Mouse (Mus musculus) midbrain, embryonic 13.5 days (tissue): ENCODE measurements around the gene Tma7. TPM values are rescaled to one million over a fixed set of nuclear protein-coding genes. Genes with fewer than 3 reads are reported as not detected.
A peak's percentile ranks its signal among the peaks of the same experiment; 100 is the strongest.

Experiments used
- ATAC-seq: fragments of 200-750 bp; cut with Nextera tagmentation; 2 replicates; pipeline ENCODE4 v1.8.0; 2017; ENCODE audit warnings: mild to moderate bottlenecking, moderate TSS enrichment, moderate library complexity
- H3K27ac ChIP-seq: fragments of 300-500 bp; sonication (generic); 2 replicates; pipeline ENCODE4 v1.5.1; 2015; ENCODE audit warnings: inconsistent platforms, mild to moderate bottlenecking, moderate library complexity
- H3K27me3 ChIP-seq: fragments of 300-500 bp; sonication (generic); 2 replicates; pipeline ENCODE4 v1.6.1; 2015; ENCODE audit warnings: mild to moderate bottlenecking, inconsistent platforms
- H3K36me3 ChIP-seq: fragments of 300-500 bp; sonication (generic); 2 replicates; pipeline ENCODE4 v1.6.1; 2015; ENCODE audit warnings: mild to moderate bottlenecking, inconsistent platforms
- H3K4me1 ChIP-seq: fragments of 300-500 bp; sonication (generic); replicated peaks from 2 replicates; pipeline ENCODE4 v1.6.1; 2015; ENCODE audit warnings: inconsistent platforms
- H3K4me2 ChIP-seq: fragments of 300-500 bp; sonication (generic); replicated peaks from 2 replicates; pipeline ENCODE4 v1.6.1; 2015; ENCODE audit warnings: moderate library complexity, mild to moderate bottlenecking, inconsistent platforms
- H3K4me3 ChIP-seq: fragments of 300-500 bp; sonication (generic); replicated peaks from 2 replicates; pipeline ENCODE4 v1.5.1; 2015; ENCODE audit warnings: mild to moderate bottlenecking, inconsistent platforms
- H3K9ac ChIP-seq: fragments of 300-500 bp; sonication (generic); replicated peaks from 2 replicates; pipeline ENCODE4 v1.6.1; 2015; ENCODE audit warnings: mild to moderate bottlenecking, inconsistent platforms
- H3K9me3 ChIP-seq: fragments of 300-500 bp; sonication (generic); 2 replicates; pipeline ENCODE4 v1.6.1; 2016; ENCODE audit warnings: mild to moderate bottlenecking, inconsistent platforms
- WGBS: fragments of 180-500 bp; shearing (Covaris S2); methylation state at CpG from one replicate; pipeline ENCODE4 v1.1.7; 2015; 5-methylcytosine and 5-hydroxymethylcytosine counted together
- polyA plus RNA-seq: library from polyadenylated mRNA; unstranded; fragments of >200 nt; fragmentation: Nextera tagmentation; extraction: Ambion mirVana; gene quantifications from 2 replicates; pipeline ENCODE4 v1.2.1, GENCODE M21; 2015

The Tma7 gene
- polyA plus RNA-seq, 1 experiment from 2014 or later = 724 TPM

DNA sequence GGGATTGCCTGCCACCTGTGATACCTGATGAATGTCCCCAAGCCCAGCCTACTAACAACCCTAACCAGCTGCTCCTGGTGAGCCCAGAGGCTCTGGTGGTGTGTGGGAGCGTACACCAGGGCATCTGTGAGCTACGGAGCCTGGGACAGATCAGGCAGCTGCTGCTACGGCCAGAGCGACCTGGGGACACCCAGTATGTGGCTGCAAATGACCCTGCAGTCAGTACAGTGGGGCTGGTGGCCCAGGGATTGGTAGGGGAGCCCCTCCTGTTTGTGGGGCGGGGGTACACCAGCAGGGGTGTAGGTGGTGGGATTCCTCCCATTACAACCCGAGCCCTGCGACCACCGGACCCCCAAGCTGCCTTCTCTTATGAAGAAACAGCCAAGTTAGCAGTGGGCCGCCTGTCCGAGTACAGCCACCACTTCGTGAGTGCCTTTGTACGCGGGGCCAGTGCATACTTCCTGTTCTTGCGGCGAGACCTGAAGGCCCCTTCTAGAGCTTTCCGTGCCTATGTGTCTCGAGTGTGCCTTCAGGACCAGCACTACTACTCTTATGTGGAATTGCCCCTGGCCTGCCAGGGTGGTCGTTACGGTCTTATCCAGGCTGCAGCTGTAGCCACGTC is 18.0 kb upstream of the Tma7 start:
- H3K27ac ChIP-seq = no peak overlapping the region
- ATAC-seq = no peak
- no peaks in the 10 kb centered on the region for H3K27me3 ChIP-seq
- H3K9ac ChIP-seq = 0 out of 2 replicates have a peak overlapping the region, but pooled peaks have one; percentile 20
- 93% methylated on average over 20 of the region's 20 CpGs for WGBS
- no peaks in the 10 kb centered on the region for H3K9me3 ChIP-seq
- H3K4me1 ChIP-seq = peaks cover 53% of the 10 kb centered on the region
- H3K4me2 ChIP-seq = 0 out of 2 replicates have a peak overlapping the region, but pooled peaks have one; percentile 3
- H3K4me3 ChIP-seq = no peak overlapping the region
- H3K36me3 ChIP-seq = peaks cover 68% of the 10 kb centered on the region

DNA sequence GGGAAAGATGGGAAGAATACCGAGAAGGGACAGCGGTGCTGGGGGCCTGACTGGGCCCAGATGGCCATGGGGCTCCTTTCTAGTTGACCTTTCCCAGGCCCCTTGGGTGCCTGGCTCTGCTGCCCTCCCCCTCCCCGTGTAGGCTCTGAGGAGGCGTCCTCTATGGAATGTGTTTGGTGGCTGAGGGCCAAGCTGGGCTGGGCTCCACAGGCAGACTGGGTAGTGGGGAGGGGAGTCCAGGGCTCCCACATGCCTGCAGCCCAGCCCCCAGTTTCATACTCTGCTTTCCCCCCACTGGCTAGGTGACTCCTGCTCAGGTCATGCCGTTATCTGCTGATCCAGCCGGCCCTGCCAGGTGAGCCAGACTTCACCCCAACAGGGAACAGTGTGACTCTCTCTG is 16.6 kb upstream of the Tma7 start:
- Histone ChIP-seq H3K4me1 (peaks cover 52% of the 10 kb centered on the region), H3K27ac (peak overlapping the region; percentile 100), H3K4me2 (peak overlapping the region; percentile 99), H3K9me3 (no peaks in the 10 kb centered on the region), H3K4me3 (peak overlapping the region; percentile 73), H3K9ac (peak overlapping the region; percentile 93), H3K27me3 (no peaks in the 10 kb centered on the region), H3K36me3 (peaks cover 54% of the 10 kb centered on the region)
- ATAC-seq = no peak
- WGBS = 55% methylated on average over 6 of the region's 6 CpGs

DNA sequence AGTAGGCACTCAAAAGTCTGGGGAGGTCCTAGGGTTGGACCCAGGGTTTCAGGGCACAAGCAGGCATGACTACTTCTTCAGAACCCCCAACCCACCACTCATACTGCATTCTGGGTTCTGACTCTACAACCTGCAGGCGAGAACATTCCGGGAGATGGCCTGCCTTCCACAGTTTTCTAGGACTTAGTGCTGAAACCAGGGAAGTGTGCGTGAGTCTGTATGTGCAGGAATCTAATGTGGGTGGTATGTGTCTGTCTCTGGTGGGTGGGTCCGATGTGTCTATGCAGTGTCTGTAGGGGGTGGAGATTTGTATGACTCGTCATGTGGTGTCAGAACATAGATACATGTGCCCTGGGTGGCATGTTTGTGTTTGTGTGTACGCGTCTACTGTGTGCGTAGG is 16.0 kb upstream of the Tma7 start:
- Histone ChIP-seq H3K4me2 (peak overlapping the region; percentile 99), H3K36me3 (peaks cover 48% of the 10 kb centered on the region), H3K27me3 (no peaks in the 10 kb centered on the region), H3K9ac (peak overlapping the region; percentile 93), H3K27ac (peak overlapping the region; percentile 100), H3K4me3 (peak overlapping the region; percentile 73), H3K4me1 (peaks cover 56% of the 10 kb centered on the region), H3K9me3 (no peaks in the 10 kb centered on the region)
- no peak for ATAC-seq
- 91% methylated on average over 8 of the region's 8 CpGs for WGBS

DNA sequence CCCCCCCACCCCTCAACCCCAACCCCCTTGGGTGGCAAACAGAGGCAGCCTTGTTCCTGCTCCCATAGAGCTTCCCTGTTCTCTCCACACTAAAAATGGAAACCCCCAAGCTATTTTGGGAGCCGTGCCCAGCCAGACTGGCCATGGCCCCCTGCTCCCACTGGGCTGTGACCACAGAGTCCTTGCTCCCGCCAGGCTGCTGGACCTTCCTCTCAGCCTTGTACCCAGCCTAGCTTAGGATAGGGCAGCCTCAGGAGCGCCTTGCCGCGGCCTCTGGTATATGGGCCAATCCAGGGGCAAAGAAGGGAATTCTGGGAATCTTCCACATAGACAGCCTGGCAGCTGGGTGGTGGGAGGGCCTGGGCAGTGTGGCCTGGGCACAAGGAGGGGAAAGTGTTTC is 15.4 kb upstream of the Tma7 start:
- H3K4me2 ChIP-seq = peak overlapping the region; percentile 99
- H3K27ac ChIP-seq = peak overlapping the region; percentile 100
- peak overlapping the region; percentile 93 for H3K9ac ChIP-seq
- no peaks in the 10 kb centered on the region for H3K27me3 ChIP-seq
- H3K9me3 ChIP-seq = no peaks in the 10 kb centered on the region
- peaks cover 56% of the 10 kb centered on the region for H3K4me1 ChIP-seq
- H3K36me3 ChIP-seq = peaks cover 44% of the 10 kb centered on the region
- peak overlapping the region; percentile 73 for H3K4me3 ChIP-seq
- WGBS = 56% methylated on average over 5 of the region's 5 CpGs
- 0 out of 2 replicates have a peak, but pooled peaks have one; percentile 6 for ATAC-seq

DNA sequence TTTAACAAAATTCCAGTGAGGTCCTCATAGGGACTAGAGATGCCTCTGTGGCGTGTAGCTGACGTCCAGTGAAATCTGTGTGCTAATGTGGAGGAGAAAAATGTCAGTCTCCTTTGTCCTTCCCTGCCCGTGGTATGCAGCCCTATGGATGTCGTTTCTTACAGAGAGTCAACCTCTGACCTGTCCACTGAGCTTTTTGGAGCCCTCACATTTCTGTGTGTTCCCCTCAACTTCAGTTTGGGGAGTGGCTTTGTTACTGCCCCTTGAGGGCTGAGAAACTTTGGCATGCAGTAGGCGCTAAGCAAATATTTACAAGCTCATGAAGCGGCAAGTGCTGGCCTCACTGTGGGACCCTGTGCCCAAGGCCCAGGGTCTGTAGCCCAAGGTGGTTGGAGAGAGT is 14.9 kb upstream of the Tma7 start:
- Histone ChIP-seq H3K4me1 (peaks cover 56% of the 10 kb centered on the region), H3K9ac (peak overlapping the region; percentile 93), H3K9me3 (no peaks in the 10 kb centered on the region), H3K4me2 (peak overlapping the region; percentile 99), H3K27ac (peak overlapping the region; percentile 100), H3K4me3 (peak overlapping the region; percentile 73), H3K27me3 (no peaks in the 10 kb centered on the region), H3K36me3 (peaks cover 42% of the 10 kb centered on the region)
- no peak for ATAC-seq
- 15% methylated on average over 6 of the region's 6 CpGs for WGBS

DNA sequence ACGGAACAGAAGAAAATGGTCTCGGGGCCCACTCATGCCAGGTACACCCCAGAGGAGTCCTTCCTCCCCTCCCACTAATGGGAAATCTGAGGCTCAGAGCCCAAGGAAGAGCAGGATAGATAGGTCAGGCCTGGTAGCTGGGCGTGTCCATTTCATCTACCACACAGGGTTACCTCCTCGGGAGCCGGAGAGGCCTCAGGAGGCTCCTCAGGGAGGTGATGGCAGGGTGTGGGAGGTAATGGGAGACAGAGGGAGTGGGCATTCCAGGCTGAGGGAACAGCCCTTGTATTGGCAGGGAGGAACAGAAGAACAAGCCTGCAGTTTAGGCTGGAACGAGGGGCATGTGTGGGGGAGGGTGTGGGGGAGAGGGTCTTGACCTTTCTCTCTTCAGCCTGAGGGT is 14.5 kb upstream of the Tma7 start:
- Histone ChIP-seq H3K4me3 (peak overlapping the region; percentile 73), H3K36me3 (peaks cover 41% of the 10 kb centered on the region), H3K27ac (peak overlapping the region; percentile 100), H3K9ac (peak overlapping the region; percentile 93), H3K9me3 (no peaks in the 10 kb centered on the region), H3K4me2 (peak overlapping the region; percentile 99), H3K4me1 (peaks cover 56% of the 10 kb centered on the region), H3K27me3 (no peaks in the 10 kb centered on the region)
- no peak for ATAC-seq
- 11% methylated on average over 6 of the region's 6 CpGs for WGBS

DNA sequence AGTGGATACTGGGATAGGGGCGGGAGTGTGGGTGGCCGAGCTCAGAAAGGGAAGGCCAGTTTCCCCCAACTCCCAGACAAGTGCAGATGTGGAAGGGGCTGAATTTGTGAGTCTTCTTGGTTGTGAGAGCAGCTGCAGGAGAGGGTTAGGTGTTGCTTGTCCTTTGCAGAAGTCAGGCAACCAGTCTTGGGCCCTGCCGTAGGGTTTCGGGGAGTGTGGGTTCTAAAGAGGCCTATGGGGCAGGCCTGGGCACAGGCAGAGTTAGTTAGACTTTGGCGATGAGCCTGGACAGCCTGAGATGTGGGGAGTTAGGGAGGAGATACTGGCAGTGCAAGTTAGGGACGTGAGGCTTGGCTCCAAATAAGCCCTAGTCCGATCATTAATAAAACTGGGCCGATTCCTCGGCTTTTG is 13.9 kb upstream of the Tma7 start:
- H3K9me3 ChIP-seq = no peaks in the 10 kb centered on the region
- peaks cover 53% of the 10 kb centered on the region for H3K4me1 ChIP-seq
- H3K27me3 ChIP-seq = no peaks in the 10 kb centered on the region
- peak overlapping the region; percentile 73 for H3K4me3 ChIP-seq
- no peak for ATAC-seq
- H3K27ac ChIP-seq = peak overlapping the region; percentile 100
- 6% methylated on average over 9 of the region's 9 CpGs for WGBS
- peaks cover 41% of the 10 kb centered on the region for H3K36me3 ChIP-seq
- H3K4me2 ChIP-seq = peak overlapping the region; percentile 99
- peak overlapping the region; percentile 93 for H3K9ac ChIP-seq

DNA sequence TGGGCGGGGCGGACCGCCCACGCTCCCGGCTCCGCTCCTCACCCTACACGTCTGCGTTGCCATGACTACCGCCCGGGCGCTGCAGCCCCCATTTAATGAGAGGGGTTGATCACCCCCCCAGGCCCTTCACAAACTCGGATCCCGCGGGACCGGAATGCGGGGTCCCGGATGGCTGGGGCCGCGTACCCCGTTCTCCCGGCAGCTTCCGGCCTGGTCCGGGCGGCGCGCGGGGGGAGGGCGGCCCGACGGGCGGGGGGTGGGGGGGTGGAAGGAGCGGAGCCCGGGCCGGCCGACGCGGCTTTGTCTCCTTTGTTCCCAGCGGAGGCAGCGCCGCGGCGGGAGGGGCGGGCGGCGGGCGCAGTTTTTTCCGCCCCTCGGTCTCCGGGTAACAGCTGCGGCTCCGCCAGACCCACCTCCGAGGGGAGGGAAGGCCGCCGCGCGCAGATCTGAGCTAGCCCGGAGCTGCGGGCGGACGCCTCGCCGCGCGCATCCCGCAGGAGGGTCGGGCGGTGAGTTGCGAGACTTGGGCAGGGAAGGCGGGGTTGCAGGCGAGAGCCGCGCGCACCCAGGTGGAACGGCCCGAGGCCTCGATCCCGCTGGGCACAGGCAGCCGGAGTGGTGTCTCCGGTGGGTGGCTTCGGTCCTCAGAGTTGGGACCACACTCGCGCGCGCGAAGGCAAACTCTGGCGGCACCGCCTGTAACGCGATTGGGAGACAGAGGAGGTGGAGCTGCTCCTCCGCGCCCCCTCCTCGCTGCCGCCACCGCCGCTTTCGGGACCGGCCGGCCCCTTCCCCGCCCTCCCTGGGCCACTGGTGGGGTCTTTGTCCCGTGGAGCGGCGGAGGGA is 13.0 kb upstream of the Tma7 start, which contains the start of gene Plxnb1:
Plxnb1 (plus strand) TSS at position 253 of the 846 bp plus-strand sequence.
- WGBS = under 1% methylated on average over 94 of the region's 102 CpGs
- Histone ChIP-seq H3K36me3 (peaks cover 41% of the 10 kb centered on the region), H3K4me2 (peak within 1 kb of the TSS; percentile 99), H3K27me3 (no peaks in the 10 kb centered on the region), H3K9ac (peak within 1 kb of the TSS; percentile 93), H3K4me1 (peaks cover 53% of the 10 kb centered on the region), H3K4me3 (peak within 1 kb of the TSS; percentile 73), H3K9me3 (no peaks in the 10 kb centered on the region), H3K27ac (peak within 1 kb of the TSS; percentile 100)
- peak; percentile 69 for ATAC-seq

DNA sequence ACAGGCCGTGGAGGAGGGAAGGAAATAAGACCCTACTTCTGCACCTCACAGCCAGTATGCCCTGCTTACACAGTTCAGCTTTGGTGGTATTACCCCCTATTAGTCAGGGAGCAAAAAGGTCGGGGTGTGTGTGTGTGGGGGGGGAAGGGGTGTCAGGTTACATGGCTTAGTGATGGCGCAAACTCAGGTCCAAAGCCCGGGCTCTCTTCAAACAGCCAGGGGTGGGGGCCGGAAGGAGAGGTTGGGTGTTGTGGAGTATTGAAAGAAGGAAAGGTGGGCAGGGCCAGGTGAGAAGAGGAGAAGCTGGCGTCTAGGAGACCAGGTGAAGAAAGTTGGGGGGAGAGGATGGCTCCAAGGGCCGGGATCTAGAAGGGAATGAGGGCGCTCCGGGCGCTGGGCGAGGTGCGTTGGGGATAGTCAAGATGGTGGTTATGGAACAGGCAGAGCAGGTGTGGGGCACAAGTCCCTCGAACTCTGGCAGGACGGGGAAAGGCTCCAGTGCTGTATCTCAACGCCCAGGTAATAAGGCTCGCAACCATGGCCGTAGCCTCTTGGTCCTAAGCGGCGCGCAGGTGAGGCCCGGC is 12.3 kb upstream of the Tma7 start:
- under 1% methylated on average over 21 of the region's 21 CpGs for WGBS
- peak overlapping the region; percentile 93 for H3K9ac ChIP-seq
- peak overlapping the region; percentile 73 for H3K4me3 ChIP-seq
- peaks cover 49% of the 10 kb centered on the region for H3K4me1 ChIP-seq
- H3K4me2 ChIP-seq = peak overlapping the region; percentile 99
- H3K27ac ChIP-seq = peak overlapping the region; percentile 100
- H3K9me3 ChIP-seq = no peaks in the 10 kb centered on the region
- no peak for ATAC-seq
- no peaks in the 10 kb centered on the region for H3K27me3 ChIP-seq
- H3K36me3 ChIP-seq = peaks cover 41% of the 10 kb centered on the region

DNA sequence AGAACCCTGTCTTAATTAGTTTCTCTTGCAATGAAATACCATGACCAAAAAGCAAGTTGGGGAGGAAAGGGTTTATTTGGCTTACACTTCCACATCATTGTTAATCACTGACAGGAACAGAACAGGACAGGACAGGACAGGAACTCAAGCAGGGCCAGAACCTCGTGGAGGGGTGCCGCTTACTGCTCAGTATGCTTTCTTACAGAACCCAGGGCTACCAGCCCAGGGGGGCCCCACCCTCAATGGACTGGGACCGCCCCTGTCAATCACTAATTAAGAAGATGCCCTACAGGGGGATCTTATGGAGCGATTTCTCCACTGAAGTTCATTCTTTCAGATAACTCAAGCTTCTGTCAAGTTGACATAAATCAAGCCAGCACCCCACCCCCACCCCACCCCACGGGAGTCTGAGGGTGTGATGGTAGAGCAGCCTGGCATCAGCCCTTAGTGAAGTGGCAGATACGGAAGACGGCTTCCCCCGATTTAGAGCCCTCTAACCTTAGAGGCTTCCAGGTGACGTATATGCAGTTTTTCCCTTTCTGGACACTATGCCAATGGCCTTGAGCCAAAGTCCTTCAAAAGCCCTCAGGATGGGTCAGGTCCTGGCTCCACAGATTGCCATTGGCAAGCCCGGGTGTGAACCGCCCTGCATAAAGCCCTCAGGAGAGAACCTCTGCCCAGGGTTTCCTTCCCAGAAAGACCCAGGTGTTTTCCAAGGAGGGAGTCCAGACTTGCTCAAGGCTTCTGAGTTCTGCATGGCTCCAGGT is 11.6 kb upstream of the Tma7 start:
- H3K27ac ChIP-seq = peak overlapping the region; percentile 100
- H3K4me2 ChIP-seq = peak overlapping the region; percentile 99
- no peaks in the 10 kb centered on the region for H3K27me3 ChIP-seq
- peaks cover 40% of the 10 kb centered on the region for H3K36me3 ChIP-seq
- 24% methylated on average over 11 of the region's 11 CpGs for WGBS
- peak overlapping the region; percentile 73 for H3K4me3 ChIP-seq
- peak overlapping the region; percentile 93 for H3K9ac ChIP-seq
- H3K9me3 ChIP-seq = no peaks in the 10 kb centered on the region
- no peak for ATAC-seq
- peaks cover 42% of the 10 kb centered on the region for H3K4me1 ChIP-seq

DNA sequence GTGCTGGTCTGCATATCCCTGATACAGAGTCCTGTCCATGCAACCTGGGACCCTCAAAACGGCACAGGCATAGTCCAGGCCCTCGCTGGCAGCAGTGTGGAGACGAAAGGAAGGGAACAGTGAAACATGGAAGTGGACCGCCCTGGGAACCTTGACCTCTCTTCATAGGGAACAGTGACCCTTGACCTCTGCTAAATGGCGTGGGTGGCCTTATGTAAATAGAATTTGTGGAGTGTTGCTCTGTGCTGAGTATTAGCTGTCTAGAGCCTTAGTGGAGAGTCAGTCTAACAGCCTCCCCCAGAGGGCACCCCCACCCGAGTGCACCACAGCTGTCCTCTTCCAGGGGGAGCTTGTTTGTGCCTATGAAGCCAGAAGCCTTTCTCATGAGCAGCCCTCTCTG is 10.4 kb upstream of the Tma7 start:
- peaks cover 31% of the 10 kb centered on the region for H3K4me1 ChIP-seq
- H3K4me2 ChIP-seq = no peak overlapping the region
- WGBS = 24% methylated on average over 6 of the region's 6 CpGs
- H3K9ac ChIP-seq = no peak overlapping the region
- no peaks in the 10 kb centered on the region for H3K27me3 ChIP-seq
- H3K9me3 ChIP-seq = no peaks in the 10 kb centered on the region
- H3K36me3 ChIP-seq = peaks cover 36% of the 10 kb centered on the region
- ATAC-seq = no peak
- no peak overlapping the region for H3K4me3 ChIP-seq
- peak overlapping the region; percentile 11; the same call in 1 of the 2 replicates for H3K27ac ChIP-seq
